Comparison of ENCODE assay signal across 19 mouse cellular contexts in genomic region chr17:72218816-72219215, GRCm38 (mm10).
"Had no signal": no experiment of that assay in that cellular context is flagged by ENCODE, and none has a peak within 500 bp of the region (broad histone marks: within the 10 kb centered on the region; RNA-seq: fewer than 3 reads in every experiment).

No protein-coding gene starts in this region.

- H3K9ac ChIP-seq: liver, embryonic 15.5 days; liver, postnatal 0 days; lung, embryonic 15.5 days; midbrain, embryonic 12.5 days; neural tube, embryonic 12.5 days; stomach, embryonic 15.5 days had no signal

- H3K4me2 ChIP-seq: liver, embryonic 15.5 days; lung, embryonic 15.5 days; midbrain, embryonic 12.5 days; neural tube, embryonic 12.5 days; stomach, embryonic 15.5 days had no signal

- H3K27me3 ChIP-seq: liver, embryonic 15.5 days; lung, embryonic 15.5 days; midbrain, embryonic 12.5 days; neural tube, embryonic 12.5 days; stomach, embryonic 15.5 days had no signal

- H3K4me3 ChIP-seq: liver, embryonic 15.5 days; lung, embryonic 15.5 days; midbrain, embryonic 10.5 days; midbrain, embryonic 12.5 days; neural tube, embryonic 12.5 days; stomach, embryonic 15.5 days had no signal

- ATAC-seq: liver, postnatal 0 days; lung, postnatal 0 days; midbrain, embryonic 16.5 days had no signal

- H3K36me3 ChIP-seq: liver, embryonic 15.5 days; lung, embryonic 15.5 days; midbrain, embryonic 10.5 days; midbrain, embryonic 12.5 days; neural tube, embryonic 12.5 days; stomach, embryonic 15.5 days had no signal

- H3K27ac ChIP-seq: liver, embryonic 15.5 days; lung, embryonic 15.5 days; macrophage; midbrain, embryonic 10.5 days; midbrain, embryonic 12.5 days; neural tube, embryonic 12.5 days; stomach, embryonic 15.5 days; stomach, postnatal 0 days had no signal

- DNase-seq: liver, postnatal 0 days; lung, adult 2 months; lung, postnatal 14 days; lung, postnatal 36 days; midbrain, embryonic 14.5 days; right cerebral cortex, postnatal 14 days; thymus, adult 2 months; thymus, postnatal 25 days; thymus, postnatal 4 days had no signal

- H3K9me3 ChIP-seq: liver, embryonic 15.5 days; lung, embryonic 15.5 days; midbrain, embryonic 10.5 days; midbrain, embryonic 12.5 days; neural tube, embryonic 12.5 days; stomach, embryonic 15.5 days had no signal

- H3K4me1 ChIP-seq: liver, embryonic 15.5 days; lung, embryonic 15.5 days; midbrain, embryonic 10.5 days; midbrain, embryonic 12.5 days; neural tube, embryonic 12.5 days; stomach, embryonic 15.5 days had no signal
